Mouse (Mus musculus) heart, embryonic 16.5 days (tissue): Measurements from ENCODE around the gene Apip. TPM values are rescaled to one million over a fixed set of nuclear protein-coding genes. Genes with fewer than 3 reads are reported as not detected.

Source experiments
- ATAC-seq: fragments of 200-750 bp; cut with Nextera tagmentation; replicated peaks from 2 replicates; pipeline ENCODE4 v1.8.0; 2017; ENCODE audit warnings: moderate number of reproducible peaks; ENCODE audit not compliant: insufficient read depth, low FRiP score; ENCODE audit errors: extremely low read depth
- H3K27ac ChIP-seq: fragments of 300-500 bp; sonication (generic); 2 replicates; pipeline ENCODE4 v1.5.1; 2014; ENCODE audit warnings: mild to moderate bottlenecking, low read length, control low read depth, moderate library complexity
- H3K27me3 ChIP-seq: fragments of 300-500 bp; sonication (generic); 2 replicates; pipeline ENCODE4 v1.6.1; 2014; ENCODE audit warnings: low read length, mixed read lengths; ENCODE audit not compliant: control insufficient read depth, insufficient read depth
- H3K36me3 ChIP-seq: fragments of 300-500 bp; sonication (generic); 2 replicates; pipeline ENCODE4 v1.6.1; 2014; ENCODE audit not compliant: control insufficient read depth, insufficient read depth
- H3K4me1 ChIP-seq: fragments of 300-500 bp; sonication (generic); 2 replicates; pipeline ENCODE4 v1.6.1; 2014; ENCODE audit warnings: low read length, mixed read lengths; ENCODE audit not compliant: control insufficient read depth, insufficient read depth
- H3K4me2 ChIP-seq: fragments of 300-500 bp; sonication (generic); 2 replicates; pipeline ENCODE4 v1.6.1; 2014; ENCODE audit warnings: low read depth, mild to moderate bottlenecking, control low read depth, low read length
- H3K4me3 ChIP-seq: fragments of 300-500 bp; sonication (generic); 2 replicates; pipeline ENCODE4 v1.5.1; 2014; ENCODE audit warnings: mild to moderate bottlenecking, control low read depth, low read length
- H3K9ac ChIP-seq: fragments of 300-500 bp; sonication (generic); 2 replicates; pipeline ENCODE4 v1.6.1; 2014; ENCODE audit warnings: low read length, control low read depth
- H3K9me3 ChIP-seq: fragments of 300-500 bp; sonication (generic); replicated peaks from 2 replicates; pipeline ENCODE4 v1.6.1; 2016; ENCODE audit warnings: low read length; ENCODE audit not compliant: control insufficient read depth
- WGBS: fragments of 180-500 bp; shearing (Covaris S2); extraction: QIAGEN DNeasy Blood & Tissue Kit; methylation state at CpG from one replicate; pipeline ENCODE4 v1.1.7; 2014; 5-methylcytosine and 5-hydroxymethylcytosine counted together
- polyA plus RNA-seq: library from polyadenylated mRNA; unstranded; fragments of >200 nt; fragmentation: Nextera tagmentation; extraction: Ambion mirVana; gene quantifications from 2 replicates; pipeline ENCODE4 v1.2.1, GENCODE M21; 2015

Apip gene
- polyA plus RNA-seq, 1 experiment from 2014 or later = 70.9 TPM

- no peak overlapping the region for H3K4me2 ChIP-seq
- 51% methylated on average over 10 of the region's 10 CpGs for WGBS
These were observed 12.2 kb downstream of the Apip start for GRCm38 (mm10) chr2:103085633-103086032.

GRCm38 (mm10) chr2:103086432-103086831, 13.0 kb downstream of the Apip start:
- Histone ChIP-seq H3K27me3 (no peaks in the 10 kb centered on the region), H3K36me3 (peaks cover 10% of the 10 kb centered on the region), H3K9me3 (no peaks in the 10 kb centered on the region; the same call in 1 of the 2 replicates), H3K4me3 (no peak overlapping the region), H3K9ac (no peak overlapping the region), H3K27ac (no peak overlapping the region), H3K4me2 (no peak overlapping the region), H3K4me1 (0 out of 2 replicates have a peak, but pooled peaks cover 3% of the 10 kb centered on the region)
- ATAC-seq = no peak
- 3% methylated on average over 1 of the region's 1 CpGs for whole genome bisulfite sequencing

More at GRCm38 (mm10) chr2:103085633-103086032, 12.2 kb downstream of the Apip start:
- Histone ChIP-seq H3K4me1 (0 out of 2 replicates have a peak, but pooled peaks cover 3% of the 10 kb centered on the region), H3K9me3 (no peaks in the 10 kb centered on the region; the same call in 1 of the 2 replicates), H3K4me3 (no peak overlapping the region), H3K27ac (no peak overlapping the region), H3K9ac (no peak overlapping the region), H3K27me3 (no peaks in the 10 kb centered on the region), H3K36me3 (peaks cover 10% of the 10 kb centered on the region)
- ATAC-seq = peak; percentile 75

DNA sequence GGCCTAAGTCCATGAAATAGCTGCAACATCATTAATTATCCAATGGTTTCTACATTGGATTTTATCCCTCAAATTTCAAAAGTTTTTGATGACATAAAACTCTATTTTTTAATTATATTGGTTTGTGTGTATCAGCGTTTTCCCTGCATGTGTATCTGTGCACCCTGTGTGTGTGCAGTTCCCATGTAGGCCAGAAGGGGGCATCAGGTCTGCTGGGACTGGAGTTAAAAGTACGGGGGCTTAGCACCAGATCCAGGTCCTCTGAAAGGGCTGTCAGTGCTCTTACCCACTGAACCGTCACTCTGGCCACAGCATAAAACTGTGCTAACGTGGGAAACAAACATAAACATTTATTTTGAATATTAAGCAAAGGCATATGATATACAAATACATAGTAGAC, 14.6 kb downstream of the Apip start:
- ATAC-seq = no peak
- WGBS = 94% methylated on average over 4 of the region's 4 CpGs

GRCm38 (mm10) chr2:103089521-103089920, 16.0 kb downstream of the Apip start:
- H3K4me2 ChIP-seq = no peak overlapping the region
- H3K27me3 ChIP-seq = no peaks in the 10 kb centered on the region
- no peak overlapping the region for H3K4me3 ChIP-seq
- H3K27ac ChIP-seq = no peak overlapping the region
- ATAC-seq = no peak
- WGBS = 85% methylated on average over 6 of the region's 6 CpGs
- H3K9ac ChIP-seq = no peak overlapping the region
- peaks cover 26% of the 10 kb centered on the region for H3K36me3 ChIP-seq
- H3K4me1 ChIP-seq = no peaks in the 10 kb centered on the region
- H3K9me3 ChIP-seq = no peaks in the 10 kb centered on the region; the same call in 1 of the 2 replicates

More for the DNA sequence above, 14.6 kb downstream of the Apip start:
- Histone ChIP-seq H3K4me2 (no peak overlapping the region), H3K4me1 (no peaks in the 10 kb centered on the region), H3K9ac (no peak overlapping the region), H3K27me3 (no peaks in the 10 kb centered on the region), H3K36me3 (peaks cover 12% of the 10 kb centered on the region), H3K9me3 (no peaks in the 10 kb centered on the region; the same call in 1 of the 2 replicates), H3K4me3 (no peak overlapping the region), H3K27ac (no peak overlapping the region)

DNA sequence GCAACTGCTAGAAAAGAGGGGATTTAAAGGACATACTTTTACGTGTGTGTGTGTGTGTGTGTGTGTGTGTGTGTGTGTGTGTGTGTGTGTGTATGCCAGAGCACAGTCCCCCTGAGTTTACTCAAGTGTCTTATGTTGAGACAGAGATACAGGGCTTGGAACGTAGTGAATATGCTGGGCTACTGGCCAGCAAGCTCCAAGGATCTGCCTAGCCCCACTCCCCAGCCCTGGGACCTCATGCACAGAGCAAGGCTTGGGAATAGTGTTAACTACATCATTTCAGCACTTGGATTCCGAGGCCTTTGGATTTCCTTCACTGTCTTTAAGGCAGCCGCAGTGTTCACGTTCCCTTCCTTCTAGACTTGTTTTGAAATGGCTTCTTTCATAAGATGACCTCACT, 29.1 kb downstream of the Apip start:
- no peak for ATAC-seq
- H3K4me3 ChIP-seq = no peak overlapping the region
- H3K4me2 ChIP-seq = no peak overlapping the region
- H3K27ac ChIP-seq = no peak overlapping the region
- H3K27me3 ChIP-seq = no peaks in the 10 kb centered on the region
- WGBS = 54% methylated on average over 5 of the region's 5 CpGs
- no peaks in the 10 kb centered on the region for H3K9me3 ChIP-seq
- no peaks in the 10 kb centered on the region for H3K4me1 ChIP-seq
- H3K36me3 ChIP-seq = no peaks in the 10 kb centered on the region
- H3K9ac ChIP-seq = no peak overlapping the region

- Histone ChIP-seq H3K27me3 (no peaks in the 10 kb centered on the region), H3K9me3 (peaks cover 3% of the 10 kb centered on the region; the same call in 1 of the 2 replicates), H3K27ac (no peak overlapping the region), H3K4me1 (no peaks in the 10 kb centered on the region), H3K4me2 (no peak overlapping the region), H3K9ac (no peak overlapping the region), H3K36me3 (no peaks in the 10 kb centered on the region), H3K4me3 (no peak overlapping the region)
- ATAC-seq = no peak
- WGBS = 84% methylated on average over 2 of the region's 2 CpGs
These were observed 32.7 kb downstream of the Apip start for GRCm38 (mm10) chr2:103106172-103106571.

DNA sequence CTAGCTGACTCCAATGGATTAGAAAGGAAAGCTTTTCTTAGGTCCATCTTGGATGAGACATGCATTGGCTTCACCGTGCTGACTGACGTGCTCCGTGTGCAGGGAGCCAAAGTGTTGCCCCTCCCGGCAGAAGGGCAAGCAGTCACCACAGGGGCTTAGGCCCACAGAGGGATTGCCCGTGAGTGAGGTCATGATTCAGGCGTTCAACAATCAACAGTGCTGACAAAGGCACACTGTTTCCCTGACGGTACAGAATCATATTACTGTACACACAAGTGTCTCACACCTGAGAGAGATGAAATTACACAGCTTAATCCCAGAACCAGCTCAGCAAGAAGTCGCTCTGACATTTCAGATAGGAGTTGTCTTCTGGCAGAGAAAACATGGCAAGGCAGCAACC, 38.2 kb downstream of the Apip start:
- Histone ChIP-seq H3K9ac (no peak overlapping the region), H3K9me3 (peaks cover 3% of the 10 kb centered on the region; the same call in 1 of the 2 replicates), H3K27ac (no peak overlapping the region), H3K36me3 (no peaks in the 10 kb centered on the region), H3K4me3 (no peak overlapping the region), H3K27me3 (no peaks in the 10 kb centered on the region), H3K4me1 (no peaks in the 10 kb centered on the region), H3K4me2 (no peak overlapping the region)
- 30% methylated on average over 8 of the region's 8 CpGs for WGBS
- no peak for ATAC-seq

GRCm38 (mm10) chr2:103117212-103117611, 43.7 kb downstream of the Apip start:
- Histone ChIP-seq H3K27me3 (no peaks in the 10 kb centered on the region), H3K9ac (no peak overlapping the region), H3K36me3 (no peaks in the 10 kb centered on the region), H3K27ac (no peak overlapping the region), H3K4me2 (no peak overlapping the region), H3K9me3 (no peaks in the 10 kb centered on the region), H3K4me3 (no peak overlapping the region), H3K4me1 (no peaks in the 10 kb centered on the region)
- no peak for ATAC-seq
- 71% methylated on average over 5 of the region's 5 CpGs for WGBS

DNA sequence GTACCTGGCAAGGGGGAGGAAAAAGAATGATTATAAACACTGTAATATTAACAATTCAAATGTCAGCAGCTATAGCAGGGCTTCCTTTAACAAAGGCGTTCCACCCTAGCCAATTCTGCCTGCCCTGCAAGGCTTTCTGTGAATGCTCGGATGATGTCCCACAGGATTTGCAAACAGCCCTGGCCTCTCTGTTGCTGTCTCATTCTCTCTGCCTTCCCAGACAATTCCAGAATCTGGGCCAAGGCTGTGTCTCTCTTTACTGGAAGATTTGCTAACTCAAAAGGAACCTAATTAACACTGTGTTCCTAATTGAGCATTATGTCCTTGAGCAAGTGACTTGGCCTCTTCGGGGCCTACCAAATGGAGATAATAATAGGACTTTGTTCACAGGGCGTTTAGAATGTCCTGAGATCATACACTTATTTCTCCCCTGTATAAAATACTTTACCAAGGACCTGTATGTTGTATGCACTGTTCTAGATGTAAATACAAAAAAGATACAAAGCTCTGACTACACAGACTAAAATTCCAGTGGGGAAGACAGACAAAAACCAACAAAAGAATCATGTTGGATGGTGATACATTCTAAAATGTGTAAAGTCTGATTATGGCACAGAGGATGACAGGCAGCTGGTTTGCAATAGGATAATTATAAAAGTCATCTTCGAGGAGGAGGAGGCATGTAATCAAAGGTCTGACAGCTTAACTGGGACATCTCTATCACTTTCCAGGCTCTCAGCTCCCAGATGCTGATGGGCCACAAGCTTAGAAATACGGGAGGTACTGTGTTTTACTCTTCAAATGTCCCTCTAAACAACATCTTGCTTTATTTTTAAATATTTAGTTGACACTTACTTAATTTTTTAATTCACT, 45.1 kb downstream of the Apip start:
- 72% methylated on average over 6 of the region's 6 CpGs for WGBS
- Histone ChIP-seq H3K4me3 (no peak overlapping the region), H3K4me2 (no peak overlapping the region), H3K36me3 (no peaks in the 10 kb centered on the region), H3K9me3 (no peaks in the 10 kb centered on the region), H3K27ac (no peak overlapping the region), H3K4me1 (no peaks in the 10 kb centered on the region), H3K9ac (no peak overlapping the region), H3K27me3 (no peaks in the 10 kb centered on the region)
- ATAC-seq = no peak
